Mouse (Mus musculus) forebrain, embryonic 16.5 days (tissue): ENCODE data around the gene Carmil1. TPM values are rescaled to one million over a fixed set of nuclear protein-coding genes. Genes with fewer than 3 reads are reported as not detected.

Experiments used
- ATAC-seq: fragments of 200-750 bp; cut with Nextera tagmentation; 2 replicates; pipeline ENCODE4 v1.8.0; 2017; ENCODE audit warnings: mild to moderate bottlenecking, moderate library complexity
- H3K27ac ChIP-seq: fragments of 300-500 bp; sonication (generic); 2 replicates; pipeline ENCODE4 v1.5.1; 2014; ENCODE audit warnings: low read length, control low read depth
- H3K27me3 ChIP-seq: fragments of 300-500 bp; sonication (generic); replicated peaks from 2 replicates; pipeline ENCODE4 v1.6.1; 2014; ENCODE audit warnings: low read length; ENCODE audit not compliant: control insufficient read depth, insufficient read depth
- H3K36me3 ChIP-seq: fragments of 300-500 bp; sonication (generic); 2 replicates; pipeline ENCODE4 v1.6.1; 2014; ENCODE audit not compliant: control insufficient read depth, insufficient read depth
- H3K4me1 ChIP-seq: fragments of 300-500 bp; sonication (generic); replicated peaks from 2 replicates; pipeline ENCODE4 v1.6.1; 2014; ENCODE audit warnings: low read length; ENCODE audit not compliant: control insufficient read depth, insufficient read depth
- H3K4me2 ChIP-seq: fragments of 300-500 bp; sonication (generic); 2 replicates; pipeline ENCODE4 v1.6.1; 2014; ENCODE audit warnings: mild to moderate bottlenecking, low read length, control low read depth
- H3K4me3 ChIP-seq: fragments of 300-500 bp; sonication (generic); replicated peaks from 2 replicates; pipeline ENCODE4 v1.5.1; 2014; ENCODE audit warnings: mild to moderate bottlenecking, low read length, control low read depth
- H3K9ac ChIP-seq: fragments of 300-500 bp; sonication (generic); replicated peaks from 2 replicates; pipeline ENCODE4 v1.6.1; 2014; ENCODE audit warnings: low read depth, low read length, control low read depth
- H3K9me3 ChIP-seq: fragments of 300-500 bp; sonication (generic); 2 replicates; pipeline ENCODE4 v1.6.1; 2016; ENCODE audit warnings: low read length; ENCODE audit not compliant: control insufficient read depth
- WGBS: fragments of 180-500 bp; shearing (Covaris S2); extraction: QIAGEN DNeasy Blood & Tissue Kit; methylation state at CpG from one replicate; pipeline ENCODE4 v1.1.7; 2014; 5-methylcytosine and 5-hydroxymethylcytosine counted together
- polyA plus RNA-seq: library from polyadenylated mRNA; unstranded; fragments of >200 nt; fragmentation: Nextera tagmentation; extraction: Ambion mirVana; gene quantifications from 2 replicates; pipeline ENCODE4 v1.2.1, GENCODE M21; 2015

The Carmil1 gene
- polyA plus RNA-seq, 1 experiment from 2014 or later = 53.8 TPM

- WGBS = 93% methylated on average over 6 of the region's 6 CpGs
- no peak overlapping the region for H3K9ac ChIP-seq
- no peak for ATAC-seq
- H3K27me3 ChIP-seq = no peaks in the 10 kb centered on the region
- no peak overlapping the region for H3K27ac ChIP-seq
- H3K4me1 ChIP-seq = peaks cover 11% of the 10 kb centered on the region
- no peaks in the 10 kb centered on the region for H3K9me3 ChIP-seq
- H3K4me3 ChIP-seq = no peak overlapping the region
- H3K36me3 ChIP-seq = no peaks in the 10 kb centered on the region
- no peak overlapping the region for H3K4me2 ChIP-seq
These were observed 34.3 kb downstream of the Carmil1 start for GRCm38 (mm10) chr13:24246266-24246665.

GRCm38 (mm10) chr13:24244613-24245012 lies 36.0 kb downstream of the Carmil1 start:
- Histone ChIP-seq H3K9me3 (no peaks in the 10 kb centered on the region), H3K4me2 (no peak overlapping the region), H3K4me1 (peaks cover 14% of the 10 kb centered on the region), H3K27ac (no peak overlapping the region), H3K4me3 (no peak overlapping the region), H3K9ac (no peak overlapping the region), H3K27me3 (no peaks in the 10 kb centered on the region), H3K36me3 (no peaks in the 10 kb centered on the region)
- 78% methylated on average over 11 of the region's 11 CpGs for WGBS
- no peak for ATAC-seq

- Histone ChIP-seq H3K36me3 (no peaks in the 10 kb centered on the region), H3K4me1 (peaks cover 14% of the 10 kb centered on the region), H3K9me3 (no peaks in the 10 kb centered on the region), H3K27me3 (no peaks in the 10 kb centered on the region), H3K9ac (no peak overlapping the region), H3K27ac (no peak overlapping the region), H3K4me2 (no peak overlapping the region), H3K4me3 (no peak overlapping the region)
- WGBS = 76% methylated on average over 4 of the region's 4 CpGs
- no peak for ATAC-seq
These were observed 36.6 kb downstream of the Carmil1 start for GRCm38 (mm10) chr13:24243964-24244363.

DNA sequence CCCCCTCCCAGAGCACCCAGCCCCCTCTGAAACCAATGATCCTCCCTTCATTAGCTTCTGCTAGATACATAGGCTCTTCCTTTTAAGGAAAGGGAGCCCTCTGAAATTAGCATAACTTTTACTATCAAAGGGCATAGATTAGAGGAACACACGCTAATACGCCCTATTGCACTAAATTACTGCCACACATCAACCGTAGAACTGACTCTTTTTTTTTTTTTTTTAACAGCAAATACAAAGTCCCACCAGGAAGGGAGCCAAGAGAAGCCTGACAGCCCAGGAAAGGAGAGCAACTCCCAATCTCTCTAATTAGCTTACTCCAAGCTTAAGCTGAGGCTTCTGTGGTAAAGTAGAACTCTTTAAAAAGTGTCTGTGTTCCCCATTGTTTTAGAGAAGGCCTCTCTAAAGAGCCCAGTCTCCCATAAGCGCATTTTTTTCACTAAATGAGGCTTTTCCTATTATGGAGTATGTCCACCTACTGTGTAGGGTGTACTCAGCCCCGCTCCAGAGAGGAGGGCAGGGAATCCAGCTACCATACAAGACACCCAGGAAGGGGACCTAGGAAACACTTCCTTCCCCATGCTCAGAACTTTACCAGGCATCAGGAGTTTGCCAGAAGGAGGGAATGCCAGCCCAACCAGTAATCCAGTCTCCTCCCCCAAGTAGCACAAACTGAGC lies 38.0 kb downstream of the Carmil1 start:
- Histone ChIP-seq H3K27me3 (no peaks in the 10 kb centered on the region), H3K4me2 (no peak overlapping the region), H3K4me3 (no peak overlapping the region), H3K9ac (no peak overlapping the region), H3K36me3 (no peaks in the 10 kb centered on the region), H3K27ac (peak overlapping the region; percentile 39; the same call in 1 of the 2 replicates), H3K4me1 (peaks cover 14% of the 10 kb centered on the region), H3K9me3 (no peaks in the 10 kb centered on the region)
- ATAC-seq = peak; percentile 59
- WGBS = 6% methylated on average over 5 of the region's 5 CpGs

- 78% methylated on average over 5 of the region's 5 CpGs for WGBS
- no peak overlapping the region for H3K9ac ChIP-seq
- H3K27me3 ChIP-seq = no peaks in the 10 kb centered on the region
- no peak overlapping the region for H3K27ac ChIP-seq
- ATAC-seq = no peak
- H3K4me1 ChIP-seq = peaks cover 14% of the 10 kb centered on the region
- no peaks in the 10 kb centered on the region for H3K9me3 ChIP-seq
- H3K4me3 ChIP-seq = no peak overlapping the region
- no peak overlapping the region for H3K4me2 ChIP-seq
- H3K36me3 ChIP-seq = no peaks in the 10 kb centered on the region
These were observed 39.4 kb downstream of the Carmil1 start for GRCm38 (mm10) chr13:24241201-24241600.

- no peak overlapping the region for H3K4me3 ChIP-seq
These were observed 40.2 kb downstream of the Carmil1 start for GRCm38 (mm10) chr13:24240430-24240829.

GRCm38 (mm10) chr13:24238456-24239120 lies 42.0 kb downstream of the Carmil1 start:
- Histone ChIP-seq H3K27ac (no peak overlapping the region), H3K9me3 (no peaks in the 10 kb centered on the region), H3K4me1 (peaks cover 14% of the 10 kb centered on the region), H3K36me3 (no peaks in the 10 kb centered on the region), H3K4me3 (no peak overlapping the region), H3K9ac (no peak overlapping the region), H3K27me3 (no peaks in the 10 kb centered on the region), H3K4me2 (no peak overlapping the region)
- WGBS = 67% methylated on average over 3 of the region's 3 CpGs
- ATAC-seq = no peak

More at GRCm38 (mm10) chr13:24240430-24240829, 40.2 kb downstream of the Carmil1 start:
- H3K4me1 ChIP-seq = peaks cover 14% of the 10 kb centered on the region
- H3K9ac ChIP-seq = no peak overlapping the region
- ATAC-seq = no peak
- H3K9me3 ChIP-seq = no peaks in the 10 kb centered on the region
- no peak overlapping the region for H3K4me2 ChIP-seq
- WGBS = 60% methylated on average over 4 of the region's 4 CpGs
- no peaks in the 10 kb centered on the region for H3K36me3 ChIP-seq
- H3K27me3 ChIP-seq = no peaks in the 10 kb centered on the region
- H3K27ac ChIP-seq = no peak overlapping the region

DNA sequence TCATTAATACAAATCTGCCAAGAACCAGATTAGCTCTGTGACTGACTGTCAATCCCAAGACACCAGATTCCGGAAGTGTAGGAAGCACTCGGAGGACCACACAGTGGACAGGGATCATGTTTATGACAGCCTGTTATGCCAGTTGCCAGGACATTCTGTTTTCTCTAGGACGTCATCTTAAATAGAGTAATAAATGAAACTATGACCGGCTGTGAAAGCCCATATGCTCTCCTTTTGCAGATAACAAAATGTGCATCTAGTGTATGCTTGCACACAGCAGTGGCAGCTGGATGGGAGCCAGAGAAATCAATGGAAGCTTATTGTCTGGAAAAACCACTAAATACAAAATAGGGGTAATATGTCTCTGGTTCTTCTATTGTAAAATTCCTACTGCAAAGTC lies 43.9 kb downstream of the Carmil1 start:
- Histone ChIP-seq H3K4me2 (no peak overlapping the region), H3K4me3 (no peak overlapping the region), H3K27ac (no peak overlapping the region), H3K9me3 (no peaks in the 10 kb centered on the region), H3K27me3 (no peaks in the 10 kb centered on the region), H3K36me3 (no peaks in the 10 kb centered on the region), H3K4me1 (peaks cover 9% of the 10 kb centered on the region), H3K9ac (no peak overlapping the region)
- ATAC-seq = no peak
- 61% methylated on average over 4 of the region's 4 CpGs for WGBS

DNA sequence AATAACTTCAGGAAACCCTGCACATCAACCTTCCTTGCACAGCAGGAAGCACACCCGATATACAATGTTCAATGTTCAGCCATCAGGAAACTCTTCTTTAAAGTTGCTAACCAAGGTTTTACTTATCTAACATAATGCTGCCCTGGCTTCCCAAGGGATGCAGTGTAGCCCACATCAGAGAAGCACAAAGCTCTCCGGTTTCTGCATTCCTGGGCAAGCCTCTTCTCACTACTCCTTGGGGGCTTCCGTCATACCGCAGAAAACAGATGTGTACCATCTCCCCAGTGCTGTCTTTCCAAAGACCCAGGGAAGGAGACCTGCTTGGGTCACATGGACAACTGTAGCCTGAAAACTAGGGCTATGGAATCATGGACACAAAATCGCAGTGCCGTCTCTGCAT lies 47.8 kb downstream of the Carmil1 start:
- Histone ChIP-seq H3K4me2 (no peak overlapping the region), H3K27ac (no peak overlapping the region), H3K36me3 (no peaks in the 10 kb centered on the region), H3K9me3 (no peaks in the 10 kb centered on the region), H3K27me3 (no peaks in the 10 kb centered on the region), H3K9ac (no peak overlapping the region), H3K4me3 (no peak overlapping the region), H3K4me1 (peaks cover 8% of the 10 kb centered on the region)
- ATAC-seq = no peak
- 92% methylated on average over 6 of the region's 6 CpGs for WGBS
